Mouse (Mus musculus): ENCODE measurements around the gene Nkain1.

Gene Nkain1

GRCm38 (mm10) chr4:130552312-130553120, 21.5 kb downstream of the Nkain1 start:
- no peak for DNase-seq (ENCODE audit: low read depth, low spot score)

DNA sequence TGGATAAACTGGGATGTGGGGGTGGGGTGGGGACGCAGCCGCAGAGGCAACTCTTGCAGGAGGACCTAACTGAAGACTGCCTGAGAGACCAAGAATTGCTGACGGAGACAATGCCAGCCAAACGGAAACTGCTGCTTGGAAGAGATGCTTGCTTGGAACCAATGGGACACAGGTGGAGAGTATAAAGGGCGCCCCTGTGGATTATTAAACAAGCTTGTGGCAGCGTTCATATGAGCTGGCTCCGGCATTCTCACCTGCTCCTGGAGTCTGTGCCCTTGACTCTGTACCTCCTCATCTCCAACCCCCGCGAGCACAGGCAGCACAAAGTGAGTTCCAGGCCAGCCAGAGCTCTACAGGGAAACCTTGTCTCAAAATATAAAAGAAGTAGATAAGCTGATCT, 23.5 kb downstream of the Nkain1 start:
- no peak for DNase-seq (ENCODE audit: low read depth, low spot score)

DNA sequence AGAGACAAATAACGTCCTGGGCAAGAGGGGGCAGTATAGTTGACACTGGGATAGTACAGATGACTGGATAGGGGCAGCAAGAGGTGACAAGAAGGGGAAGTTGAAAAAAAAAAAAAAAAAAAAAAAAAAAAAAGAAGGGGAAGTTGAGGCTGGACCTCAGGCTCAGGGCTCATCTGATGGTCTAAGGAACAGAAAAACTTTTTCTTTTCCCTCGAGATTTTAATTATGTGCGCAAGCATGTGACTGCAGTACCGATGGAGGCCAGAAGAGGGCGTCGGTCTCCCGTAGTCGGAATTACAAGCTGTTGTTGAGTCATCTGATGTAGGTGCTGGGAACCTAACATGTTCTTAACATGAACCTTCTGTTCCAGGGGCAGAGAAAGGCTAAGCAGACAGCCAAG, 24.8 kb downstream of the Nkain1 start:
- DNase-seq (ENCODE audit: low read depth, low spot score): peak; percentile 11

DNA sequence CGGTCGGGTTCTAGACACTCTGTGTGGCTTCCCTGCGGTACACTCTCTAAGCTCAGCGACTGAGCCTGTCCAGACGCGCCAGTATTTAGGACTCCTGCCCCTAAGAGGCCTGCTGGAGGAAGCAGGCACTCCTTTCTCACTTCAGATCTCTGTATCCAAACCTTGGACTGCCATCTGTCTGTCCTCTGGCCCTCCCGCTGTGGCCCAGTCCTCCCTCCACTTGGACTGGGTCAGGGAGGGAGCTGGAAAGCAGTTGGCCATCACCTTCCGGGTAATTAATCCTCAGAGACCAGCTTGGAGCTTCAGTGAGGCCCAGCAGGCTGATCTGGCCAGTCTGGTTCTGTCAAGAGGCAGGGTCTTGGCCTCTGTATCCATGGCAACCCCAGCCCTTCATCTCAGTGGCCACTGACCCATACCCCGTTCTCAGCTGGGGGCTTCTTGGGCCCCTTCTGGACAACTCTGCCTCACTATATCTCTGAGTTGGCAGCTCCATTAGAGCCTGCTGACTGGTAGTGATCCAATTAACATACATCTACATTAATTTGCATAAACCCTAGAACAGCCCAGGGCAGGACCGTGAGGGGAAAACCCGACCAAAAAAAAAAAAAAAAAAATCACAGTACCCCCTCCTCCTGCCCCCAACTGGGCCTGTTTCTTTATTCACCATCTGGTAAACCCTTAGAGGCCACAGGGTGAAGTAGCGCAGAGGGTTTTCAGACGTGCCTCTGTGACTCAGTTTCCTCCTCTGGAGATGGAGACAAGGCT, 27.0 kb downstream of the Nkain1 start:
- no peak for DNase-seq (ENCODE audit: low read depth, low spot score)

DNA sequence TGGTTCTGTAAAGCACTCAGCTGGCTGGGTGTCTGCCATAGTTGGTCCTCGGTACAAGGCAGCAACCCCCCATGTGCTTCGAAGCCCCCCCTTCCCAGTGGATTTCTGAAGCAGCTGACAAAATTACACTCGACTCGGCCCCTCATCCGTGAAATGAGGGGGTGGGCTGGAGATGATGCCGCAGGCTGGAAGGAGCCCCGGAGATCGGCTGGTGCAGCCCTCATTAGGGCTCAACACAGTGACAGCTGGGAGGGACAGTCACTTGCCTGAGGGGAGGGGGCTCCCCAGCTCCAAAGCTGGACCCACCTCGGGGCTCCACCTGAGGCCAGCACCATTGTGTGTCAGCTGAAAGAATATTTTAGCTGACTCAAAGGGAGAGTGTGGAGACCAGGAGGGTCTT, 29.6 kb downstream of the Nkain1 start:
- no peak for DNase-seq (ENCODE audit: low read depth, low spot score)

DNA sequence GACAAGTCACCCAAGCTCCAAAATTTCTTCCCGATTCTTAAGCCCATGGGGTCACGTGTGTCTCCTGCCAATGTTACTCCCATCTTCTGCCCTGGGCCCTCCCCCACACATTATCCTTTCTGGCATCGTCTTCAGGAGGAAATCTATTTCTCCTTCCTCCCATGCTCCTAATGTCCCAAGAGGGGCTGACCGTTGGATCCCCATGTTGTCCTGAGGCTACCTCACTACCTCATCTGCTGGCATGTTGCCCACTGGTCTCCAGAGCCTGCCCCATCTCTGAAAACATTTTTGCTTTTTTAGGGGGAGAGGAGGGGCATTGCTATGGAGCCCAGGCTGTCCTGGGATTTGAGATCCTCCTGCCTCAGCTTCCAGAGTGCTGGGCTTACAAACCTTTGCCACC, 30.9 kb downstream of the Nkain1 start:
- no peak for DNase-seq (ENCODE audit: low read depth, low spot score)

- DNase-seq (ENCODE audit: low read depth, low spot score): no peak
Observed at GRCm38 (mm10) chr4:130540831-130541230, 33.1 kb downstream of the Nkain1 start.

- no peak for DNase-seq (ENCODE audit: low read depth, low spot score)
Observed at GRCm38 (mm10) chr4:130539706-130540105, 34.3 kb downstream of the Nkain1 start.

GRCm38 (mm10) chr4:130539053-130539452, 34.9 kb downstream of the Nkain1 start:
- DNase-seq (ENCODE audit: low read depth, low spot score): no peak

DNA sequence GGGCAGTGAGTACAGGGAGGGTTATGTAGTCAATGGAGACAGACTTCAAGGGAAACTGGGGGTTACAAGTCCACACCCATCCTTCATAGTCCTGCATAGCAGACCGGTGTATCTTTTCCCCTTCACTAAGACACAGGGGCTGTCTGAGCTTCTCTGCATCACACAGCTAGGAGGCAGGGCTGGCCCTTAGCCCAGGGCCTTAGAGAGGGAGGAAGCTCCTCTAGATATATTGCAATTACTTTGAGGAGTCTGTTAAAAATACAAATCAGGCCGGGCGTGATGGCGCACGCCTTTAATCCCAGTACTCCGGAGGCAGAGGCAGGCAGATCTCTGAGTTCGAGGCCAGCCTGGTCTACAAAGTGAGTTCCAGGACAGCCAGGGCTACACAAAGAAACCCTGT, 36.6 kb downstream of the Nkain1 start:
- DNase-seq (ENCODE audit: low read depth, low spot score): no peak

GRCm38 (mm10) chr4:130535789-130536188, 38.2 kb downstream of the Nkain1 start:
- DNase-seq (ENCODE audit: low read depth, low spot score): no peak

DNA sequence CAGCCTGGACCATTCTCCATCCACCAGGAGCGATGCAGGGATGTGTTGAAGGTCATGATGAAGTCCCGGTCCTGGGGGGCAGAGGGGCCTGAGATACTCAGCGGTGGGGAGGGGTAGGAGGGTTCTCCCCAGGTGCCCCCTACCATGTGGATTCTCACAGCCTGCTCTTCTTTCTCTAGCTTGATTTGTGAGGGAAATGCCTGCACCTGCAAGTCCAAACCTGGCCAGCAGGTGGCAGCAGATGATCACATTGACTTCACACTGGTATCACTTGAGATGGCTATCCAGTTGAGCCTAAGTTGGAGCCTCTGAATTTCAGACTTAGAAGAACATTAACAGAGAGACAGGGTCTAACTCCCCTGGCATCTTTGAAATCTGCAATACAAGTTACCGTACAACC, 40.0 kb downstream of the Nkain1 start:
- DNase-seq (ENCODE audit: low read depth, low spot score): peak; percentile 77

DNA sequence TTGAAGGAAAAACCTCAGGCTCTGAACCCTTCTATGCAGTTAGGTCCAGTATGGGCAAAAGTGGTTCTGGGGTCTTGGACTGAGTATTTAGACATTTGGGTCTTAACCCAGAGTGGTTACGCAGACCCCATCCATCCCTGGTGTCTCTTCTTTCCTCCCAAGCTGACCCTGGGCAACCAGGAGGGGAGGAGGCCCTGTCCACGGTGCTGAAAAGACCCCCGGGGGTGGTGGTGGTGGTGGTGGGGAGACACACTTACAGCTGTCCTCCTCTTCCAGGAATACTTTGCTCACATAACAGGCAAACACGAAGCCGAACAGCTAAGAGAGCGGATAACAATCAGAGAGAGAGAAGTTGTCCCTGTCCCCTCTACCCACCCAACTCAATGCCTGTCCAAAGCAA, 41.6 kb downstream of the Nkain1 start:
- no peak for DNase-seq (ENCODE audit: low read depth, low spot score)

DNA sequence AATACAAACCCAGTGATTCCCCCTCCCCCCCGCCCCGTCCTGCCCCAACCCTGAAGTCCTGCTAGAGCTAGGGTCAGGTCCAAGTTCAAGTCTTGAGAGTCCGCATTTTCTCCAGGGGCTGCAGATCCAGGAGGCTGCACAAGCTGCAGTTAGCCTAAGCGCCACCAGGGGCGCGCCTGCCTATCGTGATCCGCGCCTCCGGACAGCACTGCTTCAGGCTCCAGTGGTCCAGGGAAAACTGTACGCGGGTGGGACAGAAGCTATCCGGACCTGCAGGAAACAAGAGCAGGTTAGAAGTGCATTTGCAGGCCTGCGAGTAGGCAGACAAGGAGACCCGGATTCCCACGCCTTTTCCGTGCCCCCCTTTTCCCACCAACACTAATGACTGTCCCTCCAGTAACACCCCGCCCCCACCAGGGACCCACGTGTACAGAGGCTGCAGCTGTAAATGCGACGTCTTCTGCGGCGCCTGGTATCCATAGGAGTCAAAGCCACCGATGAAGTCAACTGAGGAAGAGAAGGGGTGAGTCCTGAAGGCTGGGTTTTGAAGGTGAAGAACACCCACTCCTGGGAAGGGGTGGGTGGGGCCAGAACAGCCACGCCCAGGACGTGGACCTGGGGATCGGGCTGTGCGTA, 42.2 kb downstream of the Nkain1 start:
- peak; percentile 59 for DNase-seq (ENCODE audit: low read depth, low spot score)

GRCm38 (mm10) chr4:130527804-130528203, 46.2 kb downstream of the Nkain1 start:
- DNase-seq (ENCODE audit: low read depth, low spot score): no peak

DNA sequence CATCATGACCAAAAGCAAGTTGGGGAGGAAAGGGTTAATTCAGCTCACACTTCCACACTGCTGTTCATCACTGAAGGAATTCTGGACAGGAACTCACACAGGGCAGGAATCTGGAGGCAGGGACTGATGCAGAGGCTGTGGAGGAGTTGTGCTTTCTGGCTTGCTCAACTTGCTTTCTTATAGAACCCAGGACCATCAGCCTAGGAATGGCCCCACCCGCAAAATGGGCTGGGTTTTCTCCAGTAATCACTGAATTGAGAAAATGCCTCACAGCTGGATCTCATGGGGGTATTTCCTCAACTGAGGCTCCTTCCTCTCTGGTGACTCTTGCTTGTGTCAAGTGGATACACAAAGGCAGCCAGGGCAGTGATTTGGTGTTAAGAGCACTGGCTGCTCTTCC, 48.9 kb downstream of the Nkain1 start:
- DNase-seq (ENCODE audit: low read depth, low spot score): no peak

- no peak for DNase-seq (ENCODE audit: low read depth, low spot score)
Observed at GRCm38 (mm10) chr4:130521466-130521865, 52.5 kb downstream of the Nkain1 start.

DNA sequence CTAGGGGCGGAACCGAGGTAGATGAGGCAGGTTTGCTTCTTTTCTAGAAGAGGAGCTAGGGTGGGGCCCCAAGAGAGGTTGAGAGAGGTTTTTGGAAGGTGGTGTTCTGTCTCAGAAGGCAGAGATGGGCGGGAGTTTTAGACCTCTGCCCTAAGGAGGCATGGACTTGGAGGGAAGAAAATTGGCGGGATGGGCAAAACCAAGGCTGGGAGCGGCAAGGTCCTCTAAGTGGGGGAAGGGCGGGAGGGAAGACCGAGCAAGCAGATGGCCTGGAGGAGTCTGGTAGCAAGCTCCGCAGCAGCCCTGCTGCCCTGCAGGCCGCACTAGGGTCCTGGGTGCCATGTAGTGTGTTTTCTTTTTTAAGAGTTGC, 53.5 kb downstream of the Nkain1 start:
- no peak for DNase-seq (ENCODE audit: low read depth, low spot score)

- DNase-seq (ENCODE audit: low read depth, low spot score): peak; percentile 95
Observed at GRCm38 (mm10) chr4:130519567-130520481, 54.1 kb downstream of the Nkain1 start.

DNA sequence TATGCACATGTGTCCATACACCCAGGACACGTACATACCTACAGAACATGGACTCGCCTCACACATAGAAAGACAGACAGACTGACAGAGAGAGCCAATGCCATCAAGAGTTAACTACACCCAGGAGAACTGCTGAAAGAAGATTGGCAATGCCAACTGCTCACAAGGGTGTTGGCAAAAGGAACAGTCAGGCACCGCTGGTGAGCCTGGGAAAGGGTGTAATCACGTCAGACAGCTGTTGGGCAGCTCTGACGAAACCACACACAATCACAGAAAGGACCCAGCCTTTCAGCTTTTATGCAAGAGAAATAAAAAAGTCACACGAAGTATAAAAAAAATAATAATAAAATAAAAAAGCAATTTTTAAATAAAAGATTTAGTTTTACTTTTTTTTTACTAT, 57.5 kb downstream of the Nkain1 start:
- no peak for DNase-seq (ENCODE audit: low read depth, low spot score)
